Mouse (Mus musculus): Measurements from ENCODE around the gene Zgrf1. TPM values are rescaled to one million over a fixed set of nuclear protein-coding genes. Genes with fewer than 3 reads are reported as not detected.

Gene Zgrf1
- polyA plus RNA-seq, 1 experiment from 2014 or later = 5.4 TPM

DNA sequence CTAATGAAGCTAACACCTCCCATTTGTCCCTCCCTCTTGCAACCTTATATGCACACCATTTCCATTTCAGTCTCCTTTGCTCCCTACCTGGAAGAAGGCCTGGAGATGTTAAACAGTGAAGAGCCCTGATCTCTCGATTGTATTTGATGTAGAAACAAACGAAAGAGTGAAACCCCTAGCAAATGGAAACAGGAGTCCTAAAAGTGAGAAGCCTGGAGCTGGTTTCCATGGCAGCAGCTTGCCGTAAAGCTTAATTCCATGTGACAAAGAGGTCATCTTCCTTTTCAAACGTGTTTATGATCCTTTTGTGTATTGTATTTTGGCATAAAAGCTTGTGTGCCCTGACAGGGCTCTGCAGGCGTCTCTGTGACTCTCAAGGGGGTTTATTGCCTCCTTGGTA, 88.9 kb downstream of the Zgrf1 start:
- Histone ChIP-seq H3K36me3 (no peaks in the 10 kb centered on the region), H3K27me3 (peaks cover 94% of the 10 kb centered on the region), H3K4me2 (no peak overlapping the region), H3K9ac (no peak overlapping the region), H3K4me3 (no peak overlapping the region), H3K4me1 (replicated peaks) (peaks cover 14% of the 10 kb centered on the region), H3K9me3 (replicated peaks) (no peaks in the 10 kb centered on the region), H3K27ac (no peak overlapping the region)
- ATAC-seq (replicated peaks; ENCODE audit: insufficient number of reproducible peaks, insufficient read depth, low FRiP score, low read depth) = no peak
- WGBS = 12% methylated on average over 5 of the region's 5 CpGs

DNA sequence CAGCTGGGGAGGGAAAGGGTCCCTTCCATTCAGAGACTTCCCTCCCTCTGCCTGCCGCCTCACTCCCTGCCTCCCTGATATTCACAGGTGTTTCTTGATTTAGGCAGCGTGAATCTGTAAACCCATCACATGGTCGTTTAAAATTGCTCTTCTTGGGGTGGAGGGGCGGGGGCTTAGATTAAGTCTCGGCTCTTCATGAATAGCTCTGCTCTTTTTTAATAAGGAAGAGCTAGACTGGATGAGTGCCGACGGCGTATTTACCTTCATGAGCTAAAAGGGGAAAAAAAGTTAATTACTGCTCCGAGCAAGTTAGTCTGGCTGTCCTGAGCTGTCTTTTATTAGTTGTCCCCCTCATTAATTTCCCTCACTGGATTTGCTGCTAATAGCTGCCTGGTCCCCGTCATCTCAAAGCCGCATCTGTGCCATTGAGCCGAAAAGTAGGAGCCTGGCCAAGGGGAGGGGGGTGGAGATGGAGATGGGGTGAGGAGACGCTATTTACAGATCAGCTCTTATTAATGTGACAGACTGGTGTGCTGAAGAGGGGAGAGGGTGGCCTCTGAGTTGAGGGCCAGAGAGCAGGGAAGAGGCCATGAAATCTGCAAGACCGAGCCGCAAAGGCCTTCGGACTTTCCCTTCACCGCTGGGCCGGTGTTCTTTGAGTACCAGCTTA, 93.0 kb downstream of the Zgrf1 start:
- ATAC-seq (replicated peaks; ENCODE audit: insufficient number of reproducible peaks, insufficient read depth, low FRiP score, low read depth) = no peak
- Histone ChIP-seq H3K36me3 (no peaks in the 10 kb centered on the region), H3K9ac (no peak overlapping the region), H3K9me3 (replicated peaks) (no peaks in the 10 kb centered on the region), H3K4me2 (no peak overlapping the region), H3K4me1 (replicated peaks) (peaks cover 1% of the 10 kb centered on the region; the same call in 1 of the 2 replicates), H3K27ac (no peak overlapping the region), H3K4me3 (no peak overlapping the region), H3K27me3 (peaks cover 54% of the 10 kb centered on the region)
- WGBS = 58% methylated on average over 18 of the region's 18 CpGs

DNA sequence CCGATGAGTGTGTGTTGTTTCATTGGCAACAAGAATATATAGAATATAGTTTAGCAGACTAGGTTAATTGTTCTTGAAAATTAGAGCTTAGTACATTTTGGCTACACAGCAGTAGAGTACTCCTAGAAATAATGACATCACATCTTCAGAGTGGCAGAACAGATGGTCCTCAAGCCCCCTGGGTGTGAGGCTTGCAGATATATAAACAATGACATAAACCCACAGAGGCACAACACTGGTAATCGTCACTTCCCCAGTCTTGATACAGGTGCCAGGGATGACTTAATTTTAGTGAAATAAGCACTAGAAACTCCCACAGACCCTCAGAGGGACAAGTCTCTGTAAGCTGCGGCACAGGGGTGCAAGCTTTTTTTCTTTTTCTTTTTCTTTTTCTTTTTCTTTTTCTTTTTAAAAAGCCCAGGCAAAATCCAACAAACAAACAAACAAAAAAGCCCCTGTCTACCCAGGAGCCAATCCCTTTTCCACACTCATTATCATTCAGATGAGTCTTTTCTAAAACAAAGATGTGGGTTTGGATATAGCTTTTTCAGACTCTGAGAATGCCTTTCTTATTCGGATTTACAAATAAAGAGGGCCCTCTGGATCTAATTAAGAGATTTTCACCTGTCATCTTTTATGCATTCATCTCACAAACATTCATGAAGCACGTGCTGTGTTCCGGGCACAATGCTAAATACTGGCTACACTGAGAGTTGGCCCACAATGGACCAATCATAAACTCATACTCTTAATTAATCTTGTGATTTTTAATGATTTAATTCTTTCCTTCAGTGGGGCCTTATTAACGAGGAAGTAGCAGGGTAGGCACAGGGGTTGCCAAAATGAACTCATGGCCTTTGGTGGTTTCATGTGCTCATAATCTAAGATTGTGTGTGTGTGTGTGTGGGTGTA, 98.7 kb downstream of the Zgrf1 start:
- no peak overlapping the region for H3K4me3 ChIP-seq
- no peaks in the 10 kb centered on the region for H3K36me3 ChIP-seq
- H3K9ac ChIP-seq = no peak overlapping the region
- WGBS = 56% methylated on average over 7 of the region's 7 CpGs
- no peak for ATAC-seq (replicated peaks; ENCODE audit: insufficient number of reproducible peaks, insufficient read depth, low FRiP score, low read depth)
- no peaks in the 10 kb centered on the region for H3K9me3 ChIP-seq (replicated peaks)
- H3K27me3 ChIP-seq = peaks cover under 1% of the 10 kb centered on the region
- H3K27ac ChIP-seq = no peak overlapping the region
- no peak overlapping the region for H3K4me2 ChIP-seq
- no peaks in the 10 kb centered on the region for H3K4me1 ChIP-seq (replicated peaks)

GRCm38 (mm10) chr3:127660712-127661111, 107.4 kb downstream of the Zgrf1 start:
- 83% methylated on average over 7 of the region's 7 CpGs for WGBS
- Histone ChIP-seq H3K27ac (no peak overlapping the region), H3K36me3 (no peaks in the 10 kb centered on the region), H3K9me3 (replicated peaks) (no peaks in the 10 kb centered on the region), H3K27me3 (peaks cover 3% of the 10 kb centered on the region; the same call in 1 of the 2 replicates), H3K4me3 (no peak overlapping the region), H3K4me2 (no peak overlapping the region), H3K4me1 (replicated peaks) (no peaks in the 10 kb centered on the region), H3K9ac (no peak overlapping the region)
- ATAC-seq (replicated peaks; ENCODE audit: insufficient number of reproducible peaks, insufficient read depth, low FRiP score, low read depth) = no peak

- H3K4me2 ChIP-seq = no peak overlapping the region
- H3K4me3 ChIP-seq = no peak overlapping the region
- no peaks in the 10 kb centered on the region for H3K36me3 ChIP-seq
- ATAC-seq (replicated peaks; ENCODE audit: insufficient number of reproducible peaks, insufficient read depth, low FRiP score, low read depth) = no peak
- no peaks in the 10 kb centered on the region for H3K9me3 ChIP-seq (replicated peaks)
- no peak overlapping the region for H3K27ac ChIP-seq
- no peak overlapping the region for H3K9ac ChIP-seq
- peaks cover 3% of the 10 kb centered on the region; the same call in 1 of the 2 replicates for H3K27me3 ChIP-seq
- 67% methylated on average over 22 of the region's 22 CpGs for WGBS
- H3K4me1 ChIP-seq (replicated peaks) = no peaks in the 10 kb centered on the region
Measured at GRCm38 (mm10) chr3:127661646-127662531, 108.6 kb downstream of the Zgrf1 start.

MicroRNAs encoded within 50 kb of the gene (microRNA counts, 519-probe panel; counts per million panel counts)
- not detected for microRNA mmu-miR-302a
- microRNA mmu-miR-302b = not detected
- not detected for microRNA mmu-miR-302c
- microRNA mmu-miR-302d = 1,985 counts per million, percentile 21 among the panel's probes with 10 or more counts
- microRNA mmu-miR-367 = 2,533 counts per million, percentile 53 among the panel's probes with 10 or more counts

Small RNA genes lying within 50 kb of the gene (microRNA-seq; reads per million reads assigned to microRNA genes)
- gene Mir302a (396 reads per million, percentile 70 among the genes with 10 or more reads in this experiment), gene Mir302b (233 reads per million, percentile 61 among the genes with 10 or more reads in this experiment), gene Mir302c (39.5 reads per million, percentile 38 among the genes with 10 or more reads in this experiment), gene Mir302d (294 reads per million, percentile 65 among the genes with 10 or more reads in this experiment), gene Mir367 (not detected)

Other genes with a start within 250 kb of the Zgrf1 start
- 37.3 and 39.9 TPM in 2 replicates for gene Ank2, start 54.1 kb upstream of the Zgrf1 start, polyA plus RNA-seq (2015; fragmentation: Nextera tagmentation; extraction: Ambion mirVana)
- 46.9 and 58.9 TPM in 2 replicates for gene Larp7, start 140 bp upstream of the Zgrf1 start, polyA plus RNA-seq (2015; fragmentation: Nextera tagmentation; extraction: Ambion mirVana)
- gene Neurog2, start 79.6 kb downstream of the Zgrf1 start, polyA plus RNA-seq (2015; fragmentation: Nextera tagmentation; extraction: Ambion mirVana) = not detected in 2 replicates
- gene Alpk1, start 227.0 kb downstream of the Zgrf1 start, polyA plus RNA-seq (2015; fragmentation: Nextera tagmentation; extraction: Ambion mirVana) = 1.3 and 1.9 TPM in 2 replicates
- gene Tifa, start 236.3 kb downstream of the Zgrf1 start, polyA plus RNA-seq (2015; fragmentation: Nextera tagmentation; extraction: Ambion mirVana) = 3.3 and 4.1 TPM in 2 replicates

All from heart, embryonic 15.5 days (tissue).